Mouse (Mus musculus) embryo, embryonic 11.5 days (tissue): Measurements from ENCODE around the gene Rps26.

ENCODE experiments used
- DNase-seq: peaks from one replicate; pipeline ENCODE4 v3.0.0-alpha.2; 2012; ENCODE audit warnings: low read depth, low spot score

Rps26 gene

DNA sequence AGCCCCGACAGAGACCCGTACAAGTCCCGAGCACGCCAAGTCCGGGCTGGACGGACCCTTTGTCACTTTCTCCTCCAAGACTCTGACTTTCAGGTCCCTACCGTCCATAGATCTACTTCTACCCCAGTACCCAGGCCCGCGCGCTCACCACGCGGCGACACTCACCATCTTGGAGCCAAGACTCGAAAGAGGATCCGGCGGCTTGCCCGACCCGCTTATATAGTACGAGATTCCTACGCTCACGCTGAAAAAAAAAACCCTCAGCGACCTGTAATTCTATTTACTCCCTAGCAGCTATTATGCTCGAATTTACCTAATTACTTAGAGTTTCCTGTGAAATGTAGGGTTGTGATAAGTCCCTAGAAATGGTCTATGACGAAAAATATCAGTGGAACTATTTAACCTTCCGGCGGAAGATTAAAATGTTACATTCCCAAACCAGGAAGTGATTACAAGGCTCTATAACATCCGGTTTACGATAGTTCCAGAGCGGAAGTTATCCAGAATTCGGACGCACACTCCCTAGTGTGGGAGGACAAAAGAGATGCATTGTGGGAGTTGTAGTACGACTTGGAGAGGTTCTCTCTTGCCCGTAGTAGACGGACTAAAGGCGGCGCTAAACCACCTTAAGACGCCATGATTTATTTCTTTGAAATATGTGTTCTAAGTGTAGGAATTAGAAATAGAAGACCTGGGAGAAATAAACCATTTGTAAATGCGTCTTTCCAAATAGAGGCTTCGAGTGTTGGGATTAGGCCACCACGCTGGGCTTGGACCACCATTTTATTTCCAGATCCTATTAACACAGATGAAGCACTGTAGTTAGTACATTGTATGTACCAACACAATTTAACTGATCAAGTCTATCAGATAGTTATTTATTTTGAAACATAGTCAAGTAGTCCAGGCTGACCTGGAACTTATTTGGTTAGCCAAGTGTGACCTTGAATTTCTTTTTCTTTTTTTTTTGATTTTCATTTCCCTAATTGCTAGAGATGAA lies at the start of gene Rps26:
Gene Rps26 (minus strand): TSS at position 437 of the 1,000 bp plus-strand sequence.
- DNase-seq = peak; percentile 93

DNA sequence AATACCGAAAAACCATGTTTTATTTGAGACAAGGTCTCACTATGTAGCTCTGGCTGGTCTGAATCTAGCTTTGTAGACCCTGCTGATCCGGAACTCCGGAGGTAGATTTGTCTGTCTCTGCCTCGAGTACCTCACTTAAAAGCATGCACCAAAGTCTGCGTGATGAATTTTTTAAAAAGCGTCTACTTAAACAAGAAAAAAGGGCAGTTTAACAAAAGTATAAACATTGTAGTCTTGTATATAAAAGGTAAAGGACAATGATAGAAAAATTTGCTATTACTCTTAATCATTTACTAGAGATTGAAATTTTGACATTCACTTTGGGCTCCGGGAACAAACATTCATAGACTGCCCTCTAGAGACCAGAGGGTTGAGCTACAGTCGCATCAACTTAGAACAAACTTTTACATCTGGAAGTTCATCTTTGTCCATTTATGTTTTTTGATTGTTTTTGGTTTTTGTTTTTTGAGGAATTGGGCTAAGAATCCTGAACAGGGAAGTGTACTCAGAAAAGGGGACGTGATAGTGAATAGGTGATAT lies 48.0 kb upstream of the Rps26 start:
- DNase-seq = no peak

DNA sequence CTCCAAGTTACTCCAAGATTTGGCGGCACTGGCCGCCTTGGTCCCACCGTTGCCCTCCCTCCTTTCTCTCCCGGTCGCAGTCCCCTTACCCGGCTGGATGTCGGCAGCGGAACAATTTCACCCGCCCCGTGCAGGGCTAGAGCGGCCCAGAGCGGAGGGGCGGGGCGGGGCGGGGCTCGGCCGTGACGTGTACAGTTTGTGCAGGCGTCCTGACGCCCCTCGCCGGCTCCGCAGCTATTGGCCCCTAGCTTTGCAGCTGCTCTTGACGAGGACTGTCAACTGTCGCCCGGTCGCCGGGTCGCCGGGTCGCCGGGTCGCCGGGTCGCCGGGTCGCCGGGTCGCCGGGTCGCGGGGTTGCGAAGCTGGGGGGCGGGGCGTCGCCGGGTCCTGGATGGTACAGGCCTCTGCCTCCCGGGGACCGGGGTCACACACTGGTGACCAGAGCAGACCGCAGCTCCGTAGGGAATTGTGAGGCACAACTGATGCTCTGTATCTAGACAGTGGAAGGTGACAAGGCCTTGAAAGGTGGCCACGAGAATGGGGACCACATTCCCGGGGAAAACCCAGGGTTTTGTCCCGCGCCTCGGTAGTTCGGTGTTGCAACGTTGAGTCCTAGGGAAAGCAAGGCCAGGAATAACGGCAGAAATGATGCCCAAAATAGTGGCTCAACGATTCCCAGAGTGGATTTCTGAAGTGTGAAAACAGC lies 47.4 kb upstream of the Rps26 start, which contains the start of gene Suox:
Gene Suox (minus strand): TSS at position 311 of the 706 bp plus-strand sequence.
- DNase-seq = peak; percentile 71

DNA sequence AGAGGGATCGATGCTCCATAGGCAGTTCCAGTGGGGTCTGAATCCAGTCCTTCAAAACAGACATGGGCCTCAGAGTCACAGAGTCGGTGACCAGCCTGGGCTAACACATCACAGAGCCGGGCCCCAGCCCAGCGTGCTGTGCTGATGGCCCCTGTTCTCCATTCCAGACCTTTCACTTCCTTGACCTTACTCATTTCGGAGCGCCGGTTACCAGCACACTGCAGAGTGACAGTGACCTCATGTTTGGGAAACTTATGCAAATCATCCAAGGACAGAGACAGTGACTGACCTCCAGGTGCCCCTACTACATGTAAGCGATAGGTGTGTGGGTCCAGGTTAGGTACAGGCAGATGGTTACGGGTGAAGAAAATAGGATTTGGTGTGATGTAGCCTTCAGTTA lies 44.6 kb upstream of the Rps26 start:
- DNase-seq = no peak

DNA sequence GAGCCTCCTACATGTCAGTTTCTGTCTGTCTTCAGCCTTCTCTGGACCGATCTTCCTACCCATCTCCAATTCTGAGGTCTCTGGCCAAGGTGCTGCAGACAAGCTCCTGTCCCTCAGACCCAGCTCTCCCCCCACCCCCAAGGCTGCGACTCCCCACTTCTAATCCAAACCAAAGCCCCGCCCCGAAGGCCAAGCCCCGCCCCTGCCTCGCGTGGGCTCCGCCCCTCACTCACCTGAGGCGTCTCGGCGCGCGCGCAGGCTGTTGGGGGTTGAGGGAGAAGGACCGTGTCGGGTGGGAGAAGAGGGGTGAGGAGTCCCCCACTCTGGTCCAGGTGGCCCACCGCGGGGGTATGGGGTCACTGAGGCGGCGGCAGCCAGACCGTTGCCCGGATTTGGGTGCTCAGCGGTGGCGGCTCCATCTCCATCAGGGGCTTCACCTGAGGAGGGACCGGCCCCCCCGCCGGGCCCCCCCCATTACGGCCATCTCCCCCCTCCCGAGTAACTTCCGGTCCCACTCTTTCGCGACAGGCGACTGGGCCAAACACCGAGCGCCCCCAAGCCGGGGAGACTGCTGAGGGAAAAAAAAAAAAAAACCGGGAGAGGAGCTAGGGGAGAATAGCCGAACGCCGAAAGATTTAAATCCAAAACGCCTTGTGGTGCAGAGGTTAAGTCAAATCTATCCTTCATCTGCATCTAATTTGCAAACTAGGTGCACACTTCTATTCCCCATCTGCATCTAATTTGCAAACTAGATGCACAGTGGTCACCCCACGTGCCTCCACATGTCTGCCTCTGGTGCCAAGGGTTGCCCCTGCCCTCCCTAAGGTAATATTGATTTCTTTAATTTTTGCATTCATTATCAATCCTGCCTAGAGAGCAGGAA lies 42.5 kb upstream of the Rps26 start:
- peak; percentile 29 for DNase-seq

DNA sequence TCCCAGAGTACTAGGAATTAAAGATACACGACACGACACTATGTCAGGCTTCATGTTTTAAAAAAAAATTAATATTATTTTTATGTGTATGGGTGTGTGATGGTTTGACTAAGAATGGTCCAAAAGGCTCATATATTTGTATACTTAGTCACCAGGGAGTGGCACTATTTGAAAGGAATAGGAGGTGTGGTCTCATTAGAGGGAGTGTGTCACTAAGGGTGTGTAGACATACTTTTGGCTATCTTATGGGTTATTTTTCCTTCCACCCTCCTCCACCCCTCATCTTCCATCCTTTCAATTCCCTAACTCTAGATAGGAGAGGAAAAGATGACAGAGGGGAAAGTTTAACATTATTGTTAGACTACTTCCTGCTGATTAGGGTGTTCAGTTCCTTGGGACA lies 39.3 kb upstream of the Rps26 start:
- DNase-seq = no peak

DNA sequence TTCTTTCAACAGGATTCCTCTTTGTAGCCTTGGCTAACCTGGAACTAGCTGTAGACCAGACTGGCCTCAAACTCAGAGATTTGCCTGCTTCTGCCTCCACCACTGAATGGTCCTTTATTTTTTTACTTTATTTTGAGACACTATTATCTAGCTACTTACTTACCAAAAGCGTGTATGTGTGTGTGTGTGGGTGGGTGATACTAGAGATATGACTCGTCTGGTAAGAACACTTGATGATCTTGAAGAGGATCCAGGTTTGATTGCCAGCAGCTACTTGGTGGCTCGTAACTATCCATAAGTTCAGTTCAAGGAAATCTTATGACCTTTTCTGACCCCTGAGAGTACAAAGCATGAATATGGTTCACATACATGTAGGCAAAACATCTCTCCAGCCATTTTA lies 38.8 kb upstream of the Rps26 start:
- no peak for DNase-seq

DNA sequence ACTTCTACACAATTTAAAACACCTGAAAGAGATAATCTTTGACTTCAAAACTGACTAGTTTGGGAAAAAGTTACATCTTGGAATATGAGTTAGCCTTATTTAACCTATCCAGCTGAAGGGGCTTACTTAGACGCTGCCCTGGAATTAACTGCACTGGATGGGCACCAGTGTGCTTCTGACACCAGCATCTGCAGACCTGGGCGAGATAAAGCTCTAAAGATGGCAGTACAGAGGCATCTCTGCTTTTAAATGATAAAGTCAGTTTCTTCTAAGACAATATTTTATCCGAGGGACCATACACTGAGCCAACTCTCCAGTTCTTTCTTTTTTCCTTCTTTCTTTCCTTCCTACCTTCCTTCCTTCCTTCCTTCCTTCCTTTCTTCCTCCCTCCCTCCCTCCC lies 38.3 kb upstream of the Rps26 start:
- no peak for DNase-seq

DNA sequence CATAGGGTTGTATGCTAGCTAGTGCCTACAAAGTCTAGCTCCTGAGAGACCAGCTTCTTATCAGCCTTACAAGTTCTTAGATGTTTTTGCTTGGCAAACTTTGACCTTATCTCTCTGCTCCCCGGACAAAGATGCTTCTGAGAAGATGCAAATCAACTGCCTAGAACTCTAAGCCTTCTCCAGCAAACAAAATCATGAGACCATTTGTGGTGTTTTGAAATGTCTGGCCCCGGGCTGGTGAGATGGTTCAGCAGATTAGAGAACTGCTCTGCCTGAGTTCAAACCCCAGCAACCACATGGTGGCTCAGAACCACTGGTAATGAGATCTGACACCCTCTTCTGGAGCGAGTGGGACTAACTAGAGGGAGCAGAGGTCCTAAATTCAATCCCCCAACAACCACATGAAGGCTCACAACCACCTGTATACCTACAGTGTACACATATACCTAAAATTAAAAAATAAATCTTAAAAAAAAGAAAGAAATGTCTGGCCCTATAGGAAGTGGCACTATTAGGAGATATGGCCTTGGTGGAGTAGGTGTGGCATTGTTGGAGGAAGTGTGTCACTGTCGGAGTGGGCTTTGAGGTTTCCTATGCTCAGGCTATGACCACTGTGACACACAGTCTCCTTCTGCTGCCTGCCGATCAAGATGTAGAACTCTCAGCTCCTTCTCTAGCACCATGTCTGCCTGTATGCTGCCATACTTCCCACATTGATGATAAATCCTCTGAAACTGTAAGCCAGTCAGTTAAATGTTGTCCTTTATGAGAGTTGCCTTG lies 37.1 kb upstream of the Rps26 start:
- no peak for DNase-seq

DNA sequence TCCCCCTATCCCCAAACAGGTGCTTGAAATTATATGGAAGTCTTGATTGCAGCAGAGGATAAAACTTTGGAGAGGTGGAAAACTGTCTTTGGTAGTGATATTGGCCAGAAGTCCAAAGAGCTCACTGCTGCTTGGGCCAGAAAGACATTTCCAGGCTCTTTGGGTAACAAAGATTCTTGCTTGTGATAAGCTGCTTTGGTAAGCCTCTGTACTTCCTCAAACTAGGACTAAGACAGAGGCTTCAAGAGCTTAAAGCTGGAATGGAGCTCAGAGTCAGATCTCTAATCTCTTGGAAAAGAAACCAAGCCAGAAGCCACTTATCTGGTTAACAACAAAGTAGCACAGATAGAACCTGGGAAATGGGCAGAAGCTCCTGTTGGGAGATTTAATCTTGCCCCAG lies 35.9 kb upstream of the Rps26 start:
- DNase-seq = no peak

DNA sequence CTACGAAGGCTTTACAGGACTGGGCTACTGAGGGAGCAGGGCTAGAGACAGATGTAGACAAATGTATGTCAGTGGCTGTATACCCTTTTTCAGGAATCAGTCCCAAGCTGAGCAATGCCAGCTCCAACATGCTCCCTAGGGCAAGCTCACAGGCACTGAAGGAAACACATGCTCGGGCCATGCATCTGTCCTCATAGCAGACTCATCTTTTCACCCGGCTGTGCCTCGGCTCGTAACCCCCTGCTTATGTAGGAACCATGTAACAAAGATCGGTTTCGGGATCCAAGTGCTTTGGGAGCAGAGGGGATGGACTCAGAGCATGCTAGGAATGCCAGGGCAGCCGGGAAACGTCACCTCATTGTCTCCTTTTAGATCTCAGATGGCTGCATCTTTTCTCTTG lies 32.9 kb upstream of the Rps26 start:
- DNase-seq = no peak

DNA sequence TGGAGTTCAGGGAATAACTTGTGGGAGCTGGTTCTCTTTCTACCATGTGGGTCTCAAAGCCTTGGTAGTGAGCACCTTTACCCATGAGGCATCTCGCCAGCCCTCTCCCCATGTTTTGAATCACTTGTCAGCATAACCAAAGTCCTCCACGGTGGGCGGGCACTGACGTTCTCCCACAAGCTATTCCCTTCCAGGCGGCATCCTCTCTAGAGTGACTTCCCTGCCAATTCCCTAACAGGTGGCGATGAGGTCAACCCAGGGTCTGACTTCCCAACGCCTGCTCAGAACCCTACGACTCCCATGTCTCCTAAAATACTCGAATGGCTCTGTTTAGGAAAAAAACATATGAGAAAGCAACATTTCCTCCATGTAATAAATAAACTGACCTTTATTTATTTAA lies 31.3 kb upstream of the Rps26 start:
- no peak for DNase-seq

DNA sequence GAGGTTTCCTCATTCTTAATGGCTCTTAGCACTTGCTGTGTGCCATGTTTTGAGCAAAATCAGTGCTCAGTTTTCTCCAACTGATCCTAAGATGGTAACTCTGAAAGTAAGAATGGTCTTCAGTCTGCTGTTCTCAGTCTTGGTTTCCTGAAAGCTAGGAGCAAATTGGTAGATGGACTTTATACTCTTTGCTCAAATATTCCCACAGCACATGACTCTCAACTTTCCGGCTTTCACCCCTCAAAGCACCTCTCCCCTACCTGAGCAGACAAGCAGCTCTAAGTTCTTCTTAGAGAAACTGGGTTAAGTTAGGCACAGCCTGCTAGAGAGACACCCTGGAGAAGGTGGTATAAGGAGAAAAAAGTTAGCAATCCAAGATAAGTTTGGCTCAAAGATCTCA lies 30.2 kb upstream of the Rps26 start:
- DNase-seq = no peak

DNA sequence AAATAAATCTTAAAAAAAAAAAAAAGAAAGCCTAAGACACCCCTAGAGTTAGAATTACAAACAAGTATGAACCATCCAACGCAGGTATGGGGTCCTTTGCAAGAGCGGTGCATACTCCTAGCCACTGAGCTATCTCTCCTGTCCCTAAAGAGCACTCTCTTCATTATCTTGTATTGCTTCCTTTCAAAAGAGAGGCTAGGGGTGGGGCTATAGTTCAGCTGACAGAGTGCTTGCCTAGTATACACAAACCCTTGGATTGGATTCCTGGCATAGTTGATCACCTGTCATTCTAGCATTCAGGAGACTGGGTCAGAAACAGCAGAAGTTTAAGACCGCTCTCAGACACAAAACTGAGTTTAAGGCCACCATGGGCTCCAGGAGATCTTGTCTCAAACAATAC lies 28.7 kb upstream of the Rps26 start:
- DNase-seq = no peak

DNA sequence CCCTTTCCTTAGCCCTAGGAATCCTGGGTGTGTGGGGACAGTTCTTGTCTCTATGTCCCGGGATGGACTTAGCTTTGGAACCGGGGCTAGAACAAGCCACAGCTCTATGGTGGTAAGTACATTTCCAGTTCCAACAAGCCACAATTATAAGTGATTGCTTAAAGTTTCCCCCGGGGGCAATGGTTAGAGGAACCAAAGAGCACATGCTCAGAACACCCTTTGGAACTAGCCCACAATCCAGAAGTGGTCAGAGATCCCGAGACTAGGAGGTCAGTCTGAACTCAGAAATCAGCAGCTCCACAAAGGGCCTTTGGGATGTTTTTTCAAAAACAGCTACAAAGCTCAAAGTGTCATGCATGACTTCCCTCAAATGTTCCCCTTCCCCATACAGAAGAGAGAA lies 27.3 kb upstream of the Rps26 start:
- no peak for DNase-seq

DNA sequence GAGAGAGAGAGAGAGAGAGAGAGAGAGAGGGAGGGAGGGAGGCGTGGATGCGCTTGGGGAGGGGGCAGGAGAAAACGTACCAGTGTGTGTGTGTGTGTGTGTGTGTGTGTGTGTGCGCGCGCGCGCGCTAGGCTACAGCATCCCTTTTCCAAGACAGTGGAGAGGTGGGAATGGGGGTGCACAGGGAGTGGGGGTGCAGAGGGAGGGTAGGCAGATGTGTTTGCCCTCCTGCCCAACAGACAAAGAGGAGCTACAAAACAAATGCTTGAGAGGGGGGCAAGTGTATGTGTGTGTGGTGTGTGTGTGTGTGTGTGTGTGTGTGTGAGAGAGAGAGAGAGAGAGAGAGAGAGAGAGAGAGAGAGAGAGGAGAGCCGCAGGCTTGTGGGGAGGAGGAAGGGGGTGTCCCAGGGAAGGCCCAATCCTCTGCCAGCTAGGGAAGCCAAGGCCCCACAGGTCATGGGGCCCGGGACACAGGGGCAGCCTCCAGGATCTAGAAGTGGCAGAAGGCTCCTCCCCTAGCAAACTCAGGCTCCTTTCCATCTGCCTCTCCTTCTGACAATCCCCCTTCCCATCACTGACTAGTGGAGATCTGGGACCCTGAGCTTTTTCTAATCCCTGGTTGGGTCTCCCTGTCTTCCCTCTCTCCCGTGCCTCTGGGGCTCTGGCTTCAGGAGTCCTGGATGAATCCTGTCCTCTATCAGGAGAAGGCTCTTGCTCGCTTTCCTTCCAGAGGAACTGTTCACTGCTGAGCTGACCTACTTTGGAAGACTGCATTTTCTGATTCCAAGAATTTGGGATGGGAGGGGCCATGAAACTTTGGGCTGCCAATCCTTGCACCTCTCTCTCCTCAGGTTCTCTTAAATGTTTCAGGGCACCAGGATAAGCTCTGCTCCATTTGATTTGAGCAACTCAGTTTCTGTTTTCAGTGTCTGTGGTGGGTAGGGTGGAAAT lies 19.9 kb upstream of the Rps26 start:
- no peak for DNase-seq

DNA sequence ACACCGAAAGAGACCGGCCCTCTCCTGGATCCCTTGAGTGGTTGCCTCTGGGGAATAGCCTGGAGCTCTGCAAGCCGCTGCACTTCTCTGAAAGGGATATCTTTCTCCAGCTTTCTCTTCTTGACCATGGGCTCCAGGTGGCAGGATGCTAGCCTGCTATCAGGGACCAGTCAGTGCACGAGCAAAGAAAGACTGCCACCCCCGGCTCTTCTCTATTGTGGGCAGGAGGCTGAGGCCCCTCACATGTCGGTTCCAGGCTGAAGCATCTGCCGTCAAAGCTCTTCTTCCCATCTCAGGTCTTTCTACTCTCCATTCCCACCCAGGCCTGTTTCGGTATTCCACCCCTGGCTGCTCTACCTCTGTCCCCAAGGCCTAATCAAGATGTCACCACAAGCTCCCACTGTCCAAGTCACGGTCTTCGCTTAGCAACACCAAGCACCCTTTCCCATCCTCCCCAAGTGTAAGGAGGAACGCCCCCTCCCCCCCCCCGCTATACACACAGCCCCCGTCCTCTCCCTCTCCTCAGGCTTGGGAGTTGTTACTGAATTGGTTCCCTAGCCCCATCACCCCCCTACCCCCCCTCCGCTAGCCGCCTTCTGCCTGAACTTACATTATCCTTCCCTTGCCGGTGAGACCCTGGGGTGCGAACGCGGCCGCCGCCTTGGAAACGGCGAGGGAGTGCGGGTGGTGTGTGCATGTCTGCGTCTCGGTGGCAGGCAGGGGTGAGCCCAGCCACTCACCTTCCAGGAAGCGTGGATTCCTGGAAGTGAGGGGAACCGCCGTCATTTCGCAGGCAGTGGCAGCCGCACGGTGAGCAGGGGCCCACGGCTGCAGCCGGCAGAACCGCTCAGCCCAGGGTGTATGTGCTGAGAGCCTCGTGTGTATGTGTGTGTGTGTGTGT lies 18.8 kb upstream of the Rps26 start, which contains the start of gene Ikzf4:
Gene Ikzf4 (minus strand): TSS at position 881 of the 901 bp plus-strand sequence.
- no peak for DNase-seq

DNA sequence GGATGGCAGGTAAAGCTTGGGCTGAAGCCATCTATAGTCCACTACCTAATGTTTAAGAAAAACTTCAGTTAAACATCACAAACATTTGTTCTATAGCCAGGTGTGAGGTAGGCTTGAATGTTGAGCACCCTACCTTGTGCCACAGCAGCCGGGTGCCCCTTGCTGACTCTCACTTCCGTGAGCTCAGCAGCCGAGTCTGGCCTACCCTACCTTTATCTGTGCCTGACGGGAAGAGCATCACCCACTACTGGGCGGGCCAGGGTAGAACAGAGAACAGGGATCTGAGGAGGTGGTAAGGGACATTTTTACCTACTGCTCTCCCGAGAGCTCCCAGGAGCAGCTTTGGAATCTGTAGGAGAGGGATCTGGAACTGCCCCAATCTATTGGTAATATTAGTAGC lies 16.2 kb upstream of the Rps26 start:
- DNase-seq = no peak
